Mouse (Mus musculus) bone marrow macrophage, adult 2 months (primary cell): ENCODE results near the gene Tmco1. TPM values are rescaled to one million over a fixed set of nuclear protein-coding genes. Genes with fewer than 3 reads are reported as not detected.

Experiments
- H3K27ac ChIP-seq: 2 replicates; pipeline ENCODE4 v1.5.1; 2012; ENCODE audit warnings: low read depth, low read length; ENCODE audit not compliant: insufficient read depth
- H3K4me1 ChIP-seq: 2 replicates; pipeline ENCODE4 v1.6.1; 2012; ENCODE audit warnings: low read length; ENCODE audit not compliant: control insufficient read depth, insufficient read depth
- H3K4me3 ChIP-seq: 2 replicates; pipeline ENCODE4 v1.5.1; 2012; ENCODE audit warnings: mild to moderate bottlenecking, low read length, moderate library complexity; ENCODE audit not compliant: insufficient read depth
- CTCF ChIP-seq: IDR thresholded peaks from 2 replicates; pipeline ENCODE4 v1.5.1; 2012; ENCODE audit warnings: low read depth, mild to moderate bottlenecking, low read length, moderate library complexity
- POLR2A ChIP-seq: IDR thresholded peaks from 2 replicates; pipeline ENCODE4 v1.6.1; 2012; ENCODE audit warnings: mild to moderate bottlenecking, low read depth, low read length, borderline replicate concordance
- polyA plus RNA-seq: library from polyadenylated mRNA; stranded (reverse); fragments of >200 nt; gene quantifications from 2 replicates; pipeline ENCODE4 v1.2.4, GENCODE M21; 2012; ENCODE audit not compliant: missing spikeins, insufficient read depth, insufficient read length

The Tmco1 gene
- polyA plus RNA-seq, 1 experiment, result 116 TPM

GRCm38 (mm10) chr1:167382316-167382715, 74.1 kb downstream of the Tmco1 start:
- no peak overlapping the region for H3K27ac ChIP-seq
- H3K4me1 ChIP-seq, result peaks cover 12% of the 10 kb centered on the region
- no peak overlapping the region for H3K4me3 ChIP-seq
- TF ChIP-seq POLR2A, result no peak
- no peak for TF ChIP-seq CTCF

- no peak overlapping the region for H3K27ac ChIP-seq
- no peak overlapping the region for H3K4me3 ChIP-seq
- peaks cover 15% of the 10 kb centered on the region for H3K4me1 ChIP-seq
- TF ChIP-seq POLR2A, result no peak
- TF ChIP-seq CTCF, result no peak
Measured at GRCm38 (mm10) chr1:167382763-167383162, 74.6 kb downstream of the Tmco1 start.

- Histone ChIP-seq H3K4me1 (peaks cover 19% of the 10 kb centered on the region), H3K4me3 (no peak overlapping the region), H3K27ac (no peak overlapping the region)
- TF ChIP-seq POLR2A, result no peak
- no peak for TF ChIP-seq CTCF
Measured at GRCm38 (mm10) chr1:167383178-167383577, 75.0 kb downstream of the Tmco1 start.

Other genes with a start within 250 kb of the Tmco1 start
- gene Uck2, start 23.1 kb upstream of the Tmco1 start, polyA plus RNA-seq, result 6.9 and 7.4 TPM in 2 replicates
- 94.8 and 97.4 TPM in 2 replicates for gene Aldh9a1, start 41.6 kb downstream of the Tmco1 start, polyA plus RNA-seq
- gene Mgst3, start 85.5 kb downstream of the Tmco1 start, polyA plus RNA-seq, result 42.7 and 44.5 TPM in 2 replicates
- gene Lrrc52, start 158.4 kb downstream of the Tmco1 start, polyA plus RNA-seq, result not detected in 2 replicates